Mouse (Mus musculus): ENCODE results near the gene Sp2.
A peak's percentile ranks its signal among the peaks of the same experiment; 100 is the strongest.

Gene Sp2

GRCm38 (mm10) chr11:96972906-96973305, 9.9 kb downstream of the Sp2 start:
- DNase-seq (ENCODE audit: low read depth in 1 of 2, low spot score in 2 of 2), result no peak

- no peak for DNase-seq (ENCODE audit: low read depth in 1 of 2, low spot score in 2 of 2)
Observed at GRCm38 (mm10) chr11:96970341-96970740, 12.4 kb downstream of the Sp2 start.

GRCm38 (mm10) chr11:96969746-96970145, 13.0 kb downstream of the Sp2 start:
- no peak for DNase-seq (ENCODE audit: low read depth in 1 of 2, low spot score in 2 of 2)

GRCm38 (mm10) chr11:96969280-96969722, 13.5 kb downstream of the Sp2 start:
- DNase-seq (ENCODE audit: low read depth in 1 of 2, low spot score in 2 of 2), result no peak

- no peak for DNase-seq (ENCODE audit: low read depth in 1 of 2, low spot score in 2 of 2)
Observed at GRCm38 (mm10) chr11:96968476-96968875, 14.3 kb downstream of the Sp2 start.

GRCm38 (mm10) chr11:96967544-96968269, 15.1 kb downstream of the Sp2 start:
- DNase-seq (ENCODE audit: low read depth in 1 of 2, low spot score in 2 of 2), result no peak

- peak; percentile 47 to 54 for DNase-seq (ENCODE audit: low read depth in 1 of 2, low spot score in 2 of 2)
Observed at GRCm38 (mm10) chr11:96966914-96967543, 15.7 kb downstream of the Sp2 start.

GRCm38 (mm10) chr11:96966172-96966571, 16.6 kb downstream of the Sp2 start:
- DNase-seq (ENCODE audit: low read depth in 1 of 2, low spot score in 2 of 2), result no peak

- DNase-seq (ENCODE audit: low read depth in 1 of 2, low spot score in 2 of 2), result peak; percentile 45 to 78
Observed at GRCm38 (mm10) chr11:96963580-96963979, 19.2 kb downstream of the Sp2 start.

GRCm38 (mm10) chr11:96957061-96957805, 25.5 kb downstream of the Sp2 start:
- no peak for DNase-seq (ENCODE audit: low read depth in 1 of 2, low spot score in 2 of 2)

GRCm38 (mm10) chr11:96956009-96956724, 26.6 kb downstream of the Sp2 start:
- DNase-seq (ENCODE audit: low read depth in 1 of 2, low spot score in 2 of 2), result no peak

GRCm38 (mm10) chr11:96955094-96955493, 27.7 kb downstream of the Sp2 start:
- DNase-seq (ENCODE audit: low read depth in 1 of 2, low spot score in 2 of 2), result no peak

- no peak for DNase-seq (ENCODE audit: low read depth in 1 of 2, low spot score in 2 of 2)
Observed at GRCm38 (mm10) chr11:96952896-96953295, 29.9 kb downstream of the Sp2 start.

GRCm38 (mm10) chr11:96952426-96952825, 30.3 kb downstream of the Sp2 start:
- no peak for DNase-seq (ENCODE audit: low read depth in 1 of 2, low spot score in 2 of 2)

GRCm38 (mm10) chr11:96950767-96951166, 32.0 kb downstream of the Sp2 start:
- DNase-seq (ENCODE audit: low read depth in 1 of 2, low spot score in 2 of 2), result no peak

GRCm38 (mm10) chr11:96947849-96948248, 34.9 kb downstream of the Sp2 start:
- DNase-seq (ENCODE audit: low read depth in 1 of 2, low spot score in 2 of 2), result no peak

GRCm38 (mm10) chr11:96946498-96946897, 36.3 kb downstream of the Sp2 start:
- no peak for DNase-seq (ENCODE audit: low read depth in 1 of 2, low spot score in 2 of 2)

- no peak for DNase-seq (ENCODE audit: low read depth in 1 of 2, low spot score in 2 of 2)
Observed at GRCm38 (mm10) chr11:96944844-96945580, 37.7 kb downstream of the Sp2 start.

GRCm38 (mm10) chr11:96943746-96944304, 38.9 kb downstream of the Sp2 start, which contains the start of gene Pnpo:
Pnpo (minus strand) TSS chr11:96943986.
- peak; percentile 71 to 83 for DNase-seq (ENCODE audit: low read depth in 1 of 2, low spot score in 2 of 2)

- DNase-seq (ENCODE audit: low read depth in 1 of 2, low spot score in 2 of 2), result no peak
Observed at GRCm38 (mm10) chr11:96941989-96942590, 40.7 kb downstream of the Sp2 start.

All from monocyte, adult 2 months (primary cell).